Mouse (Mus musculus) bone marrow, adult 2 months (tissue): ENCODE data around the gene Hist1h1a.

Experiments
- CTCF ChIP-seq: fragments of 200-500 bp; IDR thresholded peaks from 2 replicates; pipeline ENCODE4 v1.5.1; 2011; ENCODE audit warnings: low read length, control low read depth; ENCODE audit not compliant: control insufficient read depth, insufficient read depth
- POLR2A ChIP-seq: fragments of 200-500 bp; IDR thresholded peaks from 2 replicates; pipeline ENCODE4 v1.6.1; 2011; ENCODE audit warnings: low read depth, mild to moderate bottlenecking, control low read depth, low read length, borderline replicate concordance; ENCODE audit not compliant: control insufficient read depth

- TF ChIP-seq CTCF, result no peak
- no peak for TF ChIP-seq POLR2A
Observed at GRCm38 (mm10) chr13:23804532-23804931, 41.1 kb downstream of the Hist1h1a start.
